Mouse (Mus musculus) megakaryocyte, embryonic 14.5 days (primary cell): ENCODE measurements around the gene Fam222b.

Experiments
- FLI1 ChIP-seq: IDR thresholded peaks from 2 replicates; pipeline ENCODE4 v1.6.1; 2012; ENCODE audit warnings: low read length, inconsistent platforms, mixed read lengths
- GATA1 ChIP-seq: IDR thresholded peaks from 3 replicates; pipeline ENCODE4 v1.6.1; 2012; ENCODE audit warnings: mixed read lengths, low read length, inconsistent platforms, borderline replicate concordance

- TF ChIP-seq GATA1 = no peak
- no peak for TF ChIP-seq FLI1
Observed at GRCm38 (mm10) chr11:78179438-78179999, 85.1 kb downstream of the Fam222b start.
